Mouse (Mus musculus) cerebellum, adult (tissue): ENCODE data around the gene Fbll1.
"Not testable (repeated sequence)": the region's sequence is repeated elsewhere in the genome, so short reads cannot be mapped to it uniquely, and the experiment has no call there.

Experiments used
- ATAC-seq: cut with Nextera tagmentation; 2 replicates; pipeline ENCODE4 v1.9.2; 2017; ENCODE audit warnings: mild to moderate bottlenecking, moderate library complexity, mixed read lengths; ENCODE audit not compliant: insufficient number of reproducible peaks, low FRiP score, low TSS enrichment

Fbll1 gene

DNA sequence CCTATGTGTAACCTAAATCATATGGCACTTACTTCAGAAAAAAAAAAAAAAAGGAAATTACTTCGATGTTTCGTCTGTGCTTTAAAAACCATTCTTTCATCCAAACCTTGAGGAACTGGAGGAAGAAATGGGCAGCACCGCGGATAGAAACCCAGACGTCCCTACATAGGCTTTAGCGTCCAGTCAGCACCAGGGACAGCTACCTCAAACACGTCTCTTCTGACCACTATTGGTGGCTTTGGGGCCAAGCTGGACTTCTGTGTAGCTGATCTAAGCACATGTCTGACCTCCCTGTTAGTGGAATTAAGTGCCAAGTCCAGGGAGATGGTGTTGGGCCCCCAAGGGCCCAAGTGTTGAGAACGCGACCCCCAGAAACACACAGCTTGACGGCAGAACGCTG is at the start of gene Fbll1:
Gene Fbll1, minus strand, starts transcription at position 11 of the 400 bp plus-strand sequence.
- ATAC-seq = peak; percentile 50

DNA sequence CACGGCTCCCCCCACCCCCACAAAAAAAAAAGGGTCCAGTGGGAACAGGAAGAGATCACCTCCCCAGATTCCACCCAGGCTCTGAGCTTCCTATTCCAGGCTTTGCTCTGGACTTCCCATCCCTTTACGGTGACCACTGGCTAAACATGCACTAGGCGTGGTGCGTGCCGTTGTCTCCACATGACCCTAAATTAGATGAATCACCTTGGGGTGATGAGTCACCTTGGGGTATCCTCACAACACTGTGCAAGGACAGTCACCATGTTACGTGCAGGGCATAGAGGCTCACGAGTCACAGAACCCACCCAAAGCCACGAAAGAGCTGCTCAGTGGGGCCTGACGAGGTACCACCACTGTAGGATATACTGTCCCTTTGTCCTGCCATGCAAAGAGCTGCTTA is 45.6 kb upstream of the Fbll1 start:
- no peak for ATAC-seq

DNA sequence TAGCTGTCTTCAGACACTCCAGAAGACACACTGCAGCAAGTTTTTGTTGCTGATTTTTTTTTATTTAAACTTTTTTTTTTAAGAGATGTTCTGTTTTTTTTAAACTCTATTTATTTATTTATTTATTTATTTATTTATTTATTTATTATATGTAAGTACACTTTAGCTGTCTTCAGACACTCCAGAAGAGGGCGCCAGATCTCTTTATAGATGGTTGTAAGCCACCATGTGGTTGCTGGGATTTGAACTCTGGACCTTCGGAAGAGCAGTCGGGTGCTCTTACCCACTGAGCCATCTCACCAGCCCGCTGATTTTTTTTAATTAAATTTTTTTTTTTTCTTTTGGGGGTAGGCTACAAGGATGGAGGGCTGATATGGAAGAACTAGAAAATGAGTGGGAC is 43.9 kb upstream of the Fbll1 start:
- ATAC-seq = not testable (repeated sequence)

DNA sequence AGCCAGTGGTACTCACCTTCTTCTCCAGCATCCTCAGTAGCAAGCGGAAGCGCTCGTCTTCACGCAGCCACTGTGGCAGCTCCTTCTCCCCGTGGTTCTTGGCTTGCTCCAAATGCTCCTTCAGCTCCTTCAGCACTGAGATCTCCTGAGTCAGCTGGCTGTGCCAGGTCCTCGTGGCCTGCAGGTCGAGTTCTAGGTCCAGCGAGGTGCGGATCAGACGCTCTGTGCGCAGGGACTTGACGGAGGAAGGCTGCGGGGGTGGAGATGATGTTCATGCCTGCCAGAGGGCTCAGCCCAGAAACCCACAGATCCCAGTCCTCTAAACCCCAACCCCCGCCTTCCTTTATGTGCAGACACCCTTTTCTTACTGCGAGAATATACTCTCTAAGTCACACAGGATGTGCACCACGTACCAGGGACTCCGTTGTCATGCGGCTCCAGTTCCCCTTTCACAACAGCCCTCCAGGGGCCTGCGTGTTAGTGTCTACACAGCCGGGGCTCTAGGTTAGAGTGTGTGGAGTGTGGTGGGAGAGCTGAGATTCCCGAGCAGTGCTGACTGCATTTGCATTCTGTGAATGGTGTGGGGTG is 43.1 kb upstream of the Fbll1 start:
- ATAC-seq = no peak

DNA sequence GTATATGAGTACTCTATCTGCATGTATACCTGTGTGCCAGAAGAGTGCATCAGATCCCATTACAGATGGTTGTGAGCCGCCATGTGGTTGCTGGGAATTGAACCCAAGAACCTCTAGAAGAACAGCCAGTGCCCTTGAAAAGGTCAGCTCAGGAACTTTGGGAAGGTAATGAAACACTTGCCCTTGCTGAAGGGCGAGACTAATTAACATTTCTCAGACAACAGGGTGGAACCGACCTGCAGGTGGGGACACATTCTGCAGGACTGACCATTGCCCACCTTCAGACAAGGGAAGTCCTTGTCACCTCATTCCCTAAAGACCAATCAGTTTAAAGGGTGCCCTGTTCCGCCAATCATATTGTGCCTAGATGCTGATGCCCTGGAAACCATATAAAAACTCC is 42.1 kb upstream of the Fbll1 start:
- ATAC-seq = not testable (repeated sequence)

DNA sequence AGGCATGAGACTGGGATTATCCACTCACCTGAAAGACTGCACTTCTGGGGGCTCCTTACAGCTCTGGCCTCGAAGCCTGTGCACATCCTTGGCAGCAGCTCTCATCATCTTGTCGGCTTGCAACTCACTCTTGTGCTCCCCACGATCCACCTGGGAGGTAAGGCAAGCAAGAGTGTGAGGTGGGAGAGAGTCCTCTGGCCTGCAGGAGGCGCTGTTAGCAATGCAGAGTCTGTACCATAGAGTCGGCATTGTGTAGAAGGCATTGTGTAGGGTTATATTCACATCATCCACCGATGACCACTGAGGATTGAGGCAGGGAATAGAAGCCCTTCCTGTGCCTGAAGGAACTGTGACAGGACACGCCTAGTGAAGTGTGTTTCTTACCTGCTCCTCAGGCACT is 41.6 kb upstream of the Fbll1 start:
- ATAC-seq = no peak

DNA sequence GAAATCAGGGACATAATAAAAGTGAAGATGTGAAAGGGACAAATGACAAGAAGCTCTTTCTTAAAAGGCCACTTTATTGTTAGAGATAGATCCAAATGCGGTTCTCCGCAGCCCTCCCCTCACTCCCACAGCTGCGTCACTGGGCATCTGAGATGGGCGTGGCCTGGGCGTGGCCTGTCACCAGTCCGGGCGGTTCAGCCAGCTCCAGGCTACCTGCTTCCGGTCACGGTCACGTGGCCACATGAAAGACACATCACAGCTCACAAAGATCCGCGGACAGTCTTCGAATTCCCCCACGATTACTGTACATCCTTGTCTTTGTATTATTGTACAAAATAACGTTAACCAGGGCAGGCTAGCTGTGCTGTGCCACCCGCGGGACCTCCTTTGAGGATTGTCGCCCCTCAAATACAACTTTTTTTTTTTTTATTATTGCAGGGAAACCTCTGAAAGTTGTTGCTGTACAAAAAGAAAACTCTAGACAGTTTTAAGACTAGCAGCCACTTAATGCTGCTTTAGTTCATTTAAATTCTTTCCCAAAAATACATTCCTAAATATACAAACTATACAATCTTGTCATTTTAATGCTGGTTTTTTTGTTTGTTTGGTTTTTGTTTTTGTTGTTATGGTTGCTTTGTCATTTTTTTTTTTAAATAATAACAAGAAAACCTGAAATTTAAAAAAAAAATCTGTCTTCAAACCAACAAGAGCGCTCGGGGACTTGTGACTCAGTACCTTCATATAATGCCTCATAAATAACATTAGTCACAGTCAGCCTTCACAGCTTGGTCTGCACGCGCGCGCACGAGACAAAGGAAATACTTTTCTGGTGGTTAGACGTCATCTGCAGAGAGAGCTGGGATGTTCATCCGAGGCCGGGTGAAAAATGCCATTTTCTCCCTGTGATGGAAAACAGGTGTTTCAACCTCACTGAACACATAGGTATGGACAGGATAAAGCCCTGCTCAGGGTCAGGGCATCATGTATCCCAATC is 40.0 kb upstream of the Fbll1 start:
- peak; percentile 69 for ATAC-seq

DNA sequence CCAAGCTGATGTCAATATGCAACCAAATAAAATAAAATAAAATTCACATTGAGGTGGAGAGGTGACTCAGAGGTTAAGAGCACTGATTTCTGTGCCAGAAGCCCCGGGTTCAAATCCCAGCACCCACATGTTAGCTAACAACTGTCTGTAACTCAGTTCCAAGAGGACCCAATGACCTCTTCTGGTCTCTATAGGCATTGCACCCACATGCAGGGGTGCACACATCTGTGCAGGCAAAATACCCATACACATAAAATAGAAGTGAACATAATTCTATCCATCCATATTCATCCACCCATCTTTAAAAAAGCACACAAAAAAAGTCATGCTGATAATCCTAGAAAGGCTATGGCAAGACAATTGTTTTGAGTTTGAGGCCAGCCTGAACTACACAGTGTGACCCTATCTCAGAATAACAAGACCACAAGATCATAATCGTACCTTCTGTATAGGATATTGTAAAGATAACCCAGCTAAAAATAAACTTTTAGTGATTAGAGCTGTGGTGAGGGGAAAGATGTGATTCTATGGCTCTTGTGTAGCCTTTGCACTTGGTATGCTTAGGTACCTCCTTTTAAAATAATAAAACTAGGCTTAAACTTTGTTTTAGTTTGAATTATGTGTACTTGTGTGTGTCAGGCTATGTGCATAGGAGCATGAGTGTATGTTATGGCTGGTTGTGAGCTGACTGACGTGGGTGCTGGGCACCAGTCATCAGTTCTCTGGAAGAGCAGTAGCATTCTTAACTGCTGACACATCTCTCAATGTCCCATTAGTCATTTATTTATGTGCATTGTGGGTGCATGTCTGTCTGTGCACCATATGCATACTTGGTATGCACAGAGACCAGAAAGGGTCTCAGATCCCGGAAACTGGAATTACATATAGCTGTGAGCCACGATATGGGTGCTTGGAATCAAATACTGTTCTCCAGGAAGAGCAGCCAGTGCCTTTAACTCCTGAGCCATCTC is 38.8 kb upstream of the Fbll1 start:
- no peak for ATAC-seq

DNA sequence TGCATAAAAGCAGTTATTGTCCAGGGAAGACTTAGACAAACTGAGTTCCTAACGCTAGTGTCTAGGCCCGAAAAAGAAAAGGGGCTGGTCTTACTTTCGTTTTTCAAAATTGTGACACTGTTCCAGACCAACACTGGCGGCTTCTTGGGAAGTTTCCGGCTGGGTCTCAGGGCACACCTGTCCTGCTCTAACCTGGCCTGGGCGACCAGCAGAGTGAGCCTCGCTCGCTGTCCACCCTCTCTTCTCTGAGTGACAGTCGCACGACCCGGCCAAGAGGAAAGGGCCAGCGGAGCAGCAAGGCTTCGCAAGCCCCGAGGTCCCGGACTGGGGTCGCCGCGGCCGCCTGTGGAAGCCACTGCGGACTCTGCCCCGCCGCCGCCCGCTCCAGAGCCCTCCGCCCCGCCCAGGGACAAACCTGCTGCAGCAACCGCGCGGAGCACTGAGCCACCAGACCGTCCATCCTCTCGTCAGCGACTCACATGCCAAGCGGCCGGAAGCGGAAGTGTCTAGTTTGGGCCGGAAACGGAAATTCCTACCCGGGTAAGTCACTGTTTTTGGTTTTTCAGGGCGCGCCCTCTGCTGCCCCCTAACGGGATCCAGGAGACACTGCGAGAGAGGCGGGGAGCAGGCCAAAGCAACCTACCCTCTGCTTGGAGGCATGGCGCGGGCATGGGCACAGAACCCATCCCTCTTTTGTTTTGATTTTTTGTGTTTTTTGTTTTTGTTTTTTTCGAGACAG is 35.5 kb upstream of the Fbll1 start, which contains the start of gene Rars:
Gene Rars, minus strand, starts transcription at position 485 of the 739 bp plus-strand sequence.
- peak; percentile 93 for ATAC-seq

DNA sequence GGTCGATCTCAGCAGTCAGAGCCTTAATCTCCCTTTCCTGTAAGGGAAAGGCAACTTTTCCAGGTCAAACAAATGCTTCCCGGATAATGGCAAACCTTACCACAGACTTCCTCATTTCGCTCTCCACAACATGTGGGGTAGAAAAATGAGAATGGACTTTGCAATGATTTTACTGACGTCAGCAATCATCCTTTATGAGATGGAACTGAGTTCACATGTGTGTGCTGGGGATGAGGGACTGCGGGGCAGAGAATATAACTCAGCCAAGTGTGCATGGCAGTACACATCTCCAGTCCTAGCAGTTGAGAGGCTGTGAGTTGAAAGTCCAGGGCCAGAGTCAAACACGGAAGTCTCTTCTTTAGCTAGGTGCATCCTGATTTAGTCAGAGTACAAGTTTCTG is 34.6 kb upstream of the Fbll1 start:
- ATAC-seq = no peak

DNA sequence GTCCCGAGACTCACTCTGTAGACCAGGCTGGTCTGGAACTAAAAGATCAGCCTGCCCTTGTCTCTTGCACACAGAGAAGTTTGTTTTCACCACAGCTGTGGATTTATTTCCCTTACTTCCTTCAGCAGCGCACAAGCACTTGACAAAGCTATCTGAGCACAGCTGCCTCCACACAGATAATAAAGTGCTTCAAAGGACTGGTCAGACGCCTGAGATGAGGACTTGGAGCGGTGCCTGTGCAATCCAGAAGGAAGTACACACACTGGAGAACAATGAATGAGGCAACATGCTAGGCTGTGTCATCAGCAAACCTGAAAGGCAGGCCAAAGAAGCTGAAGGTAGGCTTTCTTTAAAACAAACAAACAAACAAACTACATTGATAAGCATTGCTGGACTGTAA is 33.5 kb upstream of the Fbll1 start:
- ATAC-seq = no peak

DNA sequence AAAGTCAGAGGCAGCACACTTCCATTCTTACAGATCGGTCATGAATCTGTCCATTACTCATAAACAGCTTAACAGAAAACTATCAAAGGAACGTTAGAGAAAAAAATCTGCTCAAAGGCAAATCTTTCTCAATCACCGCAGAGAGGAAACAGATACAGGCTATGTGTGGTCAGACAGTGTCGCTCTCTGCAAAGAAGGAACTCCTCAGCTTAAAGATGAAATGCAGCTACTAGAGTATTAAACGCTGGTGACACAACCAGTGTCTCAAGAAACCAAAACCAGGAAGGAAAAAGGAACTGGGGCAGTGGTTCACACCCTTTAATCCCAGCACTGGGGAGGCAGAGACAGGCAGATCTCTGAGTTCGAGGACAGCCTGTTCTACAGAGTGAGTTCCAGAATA is 29.0 kb upstream of the Fbll1 start:
- ATAC-seq = no peak

DNA sequence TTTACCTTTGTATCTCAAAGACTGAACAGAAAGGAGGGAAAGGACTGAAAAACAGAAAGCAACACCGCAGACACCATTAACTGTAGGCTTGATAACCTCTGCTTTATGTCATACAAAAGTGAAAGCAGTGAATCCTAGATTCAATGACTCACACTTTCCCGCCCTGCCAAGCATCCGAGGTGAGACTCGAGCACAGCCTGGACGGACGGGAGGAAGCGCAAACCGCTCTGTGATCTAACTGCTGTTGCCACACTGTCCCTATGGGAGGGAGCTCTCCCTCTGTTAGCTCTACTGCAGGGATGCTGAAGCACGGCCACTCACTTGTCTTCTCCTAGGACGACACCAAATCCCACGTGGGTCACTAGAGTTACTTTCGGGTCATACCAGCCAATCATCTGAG is 17.6 kb upstream of the Fbll1 start:
- no peak for ATAC-seq

DNA sequence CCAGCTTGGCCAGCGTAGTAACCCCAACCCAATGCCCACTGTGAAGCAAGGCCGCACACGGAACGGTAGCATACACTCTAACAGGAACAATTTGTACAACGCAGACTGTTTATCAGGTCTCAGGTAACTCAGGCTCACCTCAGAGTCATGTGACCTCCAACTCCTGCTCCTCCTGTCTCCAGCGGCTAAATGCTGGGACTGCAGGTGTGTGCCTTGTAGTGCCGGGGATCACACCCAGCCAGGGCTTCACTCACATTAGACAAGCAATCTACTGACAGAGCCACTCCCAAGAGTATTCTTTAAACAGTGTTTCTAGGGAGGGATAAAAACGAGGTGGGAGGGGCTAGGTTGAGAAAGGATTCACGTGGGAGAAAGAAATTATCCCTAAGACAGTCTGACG is 12.8 kb upstream of the Fbll1 start:
- no peak for ATAC-seq

DNA sequence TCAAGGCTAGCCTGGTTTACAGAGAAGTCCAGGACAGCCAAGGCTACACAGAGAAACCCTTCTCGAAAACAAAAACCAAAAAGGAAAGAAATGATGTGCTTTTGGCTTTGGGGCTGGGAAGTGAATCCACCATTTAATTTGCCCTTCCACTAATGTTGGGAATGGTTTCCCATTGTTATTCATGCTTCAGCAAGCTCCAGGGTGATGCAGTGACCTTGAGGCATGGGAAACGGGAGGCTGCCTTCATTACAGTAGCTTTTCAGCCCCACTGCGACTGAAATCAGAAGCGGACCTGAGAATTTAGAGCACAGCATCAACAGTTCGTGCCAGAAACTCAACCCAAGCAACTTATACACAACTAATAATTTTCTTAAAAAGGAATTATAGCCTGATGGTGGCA is 2.6 kb upstream of the Fbll1 start:
- no peak for ATAC-seq

DNA sequence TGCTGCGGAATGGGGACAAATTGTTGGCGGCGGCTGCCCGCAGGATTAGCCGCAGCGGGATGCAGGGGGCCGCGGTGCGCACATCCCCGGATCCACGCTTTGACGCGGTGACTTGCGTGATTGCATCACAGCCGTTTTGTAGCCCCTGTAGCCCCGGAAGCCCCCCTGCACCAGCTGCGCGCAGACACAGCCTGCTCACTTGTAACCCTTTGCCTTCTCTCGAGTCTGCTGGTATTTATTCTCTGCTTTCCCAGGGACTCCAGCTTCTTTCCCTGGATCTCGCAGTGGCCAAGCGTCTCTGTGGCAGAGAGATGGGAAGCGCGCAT is 226 bp downstream of the Fbll1 start:
- ATAC-seq = peak; percentile 84

DNA sequence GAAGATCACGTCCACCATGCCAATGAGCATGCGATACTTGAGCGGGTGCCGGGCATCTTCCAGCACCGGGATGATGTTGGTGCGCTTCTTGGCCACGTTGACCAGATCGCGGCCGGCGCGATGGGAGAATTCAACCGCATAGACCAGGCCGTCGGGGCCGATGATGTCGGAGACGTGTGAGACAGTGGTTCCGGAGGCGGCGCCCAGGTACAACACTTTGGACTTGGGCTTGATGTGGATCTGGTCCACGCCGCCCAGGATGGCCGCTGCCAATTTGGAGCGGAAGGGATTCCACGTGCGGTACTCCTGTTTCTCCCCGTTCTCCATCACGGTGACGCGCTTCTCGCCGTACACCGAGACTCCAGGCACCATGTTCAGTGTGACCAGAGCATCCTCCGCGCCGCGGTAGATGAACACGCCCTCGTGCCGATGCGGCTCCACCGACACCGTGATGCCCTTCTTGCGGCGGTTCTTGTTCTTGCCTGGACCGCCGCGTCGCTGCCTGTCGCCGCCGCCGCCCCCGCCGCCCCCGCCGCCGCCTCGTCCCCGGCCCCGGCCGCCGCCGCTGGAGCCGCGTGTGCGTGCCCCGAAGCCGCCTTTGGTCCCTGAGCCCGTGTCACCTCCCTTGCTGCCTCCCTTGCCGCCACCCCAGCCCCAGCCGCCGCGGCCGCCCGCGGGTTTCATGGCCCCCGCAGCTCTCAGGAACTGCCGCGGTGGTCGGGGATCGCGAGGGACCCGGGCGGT is 761 bp downstream of the Fbll1 start:
- ATAC-seq = peak; percentile 37

DNA sequence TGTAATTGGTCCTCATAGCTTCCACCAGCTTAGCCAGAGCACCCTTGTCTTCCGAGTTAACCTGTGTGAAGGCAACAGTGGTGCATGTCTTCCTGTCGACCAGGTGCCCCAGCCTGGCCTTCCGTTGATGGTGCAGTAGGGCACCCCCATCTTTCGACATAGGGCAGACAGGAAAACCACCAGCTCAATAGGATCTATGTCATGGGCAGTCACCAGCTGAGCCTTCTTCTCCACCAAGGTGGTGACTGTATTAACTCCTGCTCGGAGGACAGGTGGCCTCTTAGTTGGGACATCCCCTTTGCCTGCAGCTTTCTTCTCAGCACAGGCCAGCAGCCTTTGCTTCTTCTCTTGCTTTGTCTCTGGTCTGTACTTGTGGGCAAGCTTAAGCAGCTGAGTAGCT is 5.9 kb downstream of the Fbll1 start:
- ATAC-seq = not testable (repeated sequence)

DNA sequence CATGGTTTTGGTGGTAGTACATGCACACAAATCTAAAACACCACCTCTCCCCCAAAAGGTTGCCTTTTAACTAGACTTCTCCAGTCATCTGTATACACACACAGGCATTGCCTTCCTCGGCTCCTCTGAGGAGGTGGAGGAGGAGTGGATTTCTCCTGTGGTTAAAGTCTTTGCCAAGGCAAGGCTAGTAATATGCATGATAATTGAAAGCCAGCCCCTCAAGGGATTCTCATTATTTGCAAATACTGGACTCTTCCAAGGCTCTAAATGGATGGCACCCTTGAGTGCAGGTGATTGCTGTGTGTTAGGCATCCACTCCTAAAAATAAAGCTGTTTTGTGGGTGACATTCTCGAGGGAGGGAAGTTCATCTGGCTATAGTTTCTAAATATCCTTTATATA is 10.2 kb downstream of the Fbll1 start:
- no peak for ATAC-seq
